Mouse (Mus musculus) brain, embryonic 18.5 days (tissue): ENCODE data around the gene Slc10a1.

ENCODE experiments used
- DNase-seq: peaks from one replicate; pipeline ENCODE4 v3.0.0-alpha.2; 2012; ENCODE audit warnings: low read depth, low spot score

Gene Slc10a1

GRCm38 (mm10) chr12:80928881-80929280, 39.6 kb downstream of the Slc10a1 start:
- DNase-seq: no peak

DNA sequence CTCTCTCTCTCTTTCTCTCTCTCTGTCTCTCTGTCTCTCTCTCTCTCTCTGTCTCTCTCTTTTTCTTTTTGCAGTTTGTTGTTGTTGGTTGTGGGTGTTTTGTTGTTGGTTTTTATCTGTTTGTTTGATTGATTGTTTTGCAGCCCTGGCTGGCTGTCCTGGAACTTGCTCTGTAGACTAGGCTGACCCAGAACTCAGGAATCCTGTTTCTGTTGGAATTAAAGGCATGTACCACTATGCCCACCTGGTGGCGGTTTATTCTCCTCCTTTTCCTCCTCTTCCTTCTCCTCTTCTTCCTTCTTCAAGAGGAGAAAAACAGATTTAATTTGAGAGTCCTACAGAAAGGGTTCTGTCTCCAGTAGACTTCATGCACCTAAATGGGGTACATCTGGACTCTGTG, 41.0 kb downstream of the Slc10a1 start:
- DNase-seq: no peak

GRCm38 (mm10) chr12:80926550-80926949, 42.0 kb downstream of the Slc10a1 start:
- no peak for DNase-seq

GRCm38 (mm10) chr12:80925919-80926318, 42.6 kb downstream of the Slc10a1 start:
- no peak for DNase-seq

DNA sequence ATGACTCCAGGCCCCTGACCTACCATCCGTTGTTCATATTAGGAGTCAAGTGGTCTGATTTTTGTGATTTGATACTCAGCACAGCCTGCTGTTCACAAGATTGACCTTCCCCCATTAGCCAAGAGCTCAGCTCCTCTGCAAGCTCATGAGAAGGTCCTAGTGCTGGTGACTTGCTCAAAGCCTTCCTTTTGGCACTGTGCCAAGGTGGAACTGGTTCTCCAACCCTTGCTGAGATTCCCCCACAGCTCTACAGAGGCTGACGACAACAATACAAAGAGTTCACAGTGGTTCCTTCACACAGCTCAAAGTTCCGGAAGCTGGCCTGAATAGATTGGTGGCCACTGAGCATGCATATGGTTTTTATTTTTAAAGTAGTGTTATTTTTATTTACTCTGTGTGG, 44.3 kb downstream of the Slc10a1 start:
- DNase-seq: no peak

GRCm38 (mm10) chr12:80923602-80924001, 44.9 kb downstream of the Slc10a1 start:
- DNase-seq: no peak

- no peak for DNase-seq
These were observed 45.6 kb downstream of the Slc10a1 start for GRCm38 (mm10) chr12:80922869-80923268.

- DNase-seq: no peak
These were observed 47.2 kb downstream of the Slc10a1 start for GRCm38 (mm10) chr12:80921301-80921700.

DNA sequence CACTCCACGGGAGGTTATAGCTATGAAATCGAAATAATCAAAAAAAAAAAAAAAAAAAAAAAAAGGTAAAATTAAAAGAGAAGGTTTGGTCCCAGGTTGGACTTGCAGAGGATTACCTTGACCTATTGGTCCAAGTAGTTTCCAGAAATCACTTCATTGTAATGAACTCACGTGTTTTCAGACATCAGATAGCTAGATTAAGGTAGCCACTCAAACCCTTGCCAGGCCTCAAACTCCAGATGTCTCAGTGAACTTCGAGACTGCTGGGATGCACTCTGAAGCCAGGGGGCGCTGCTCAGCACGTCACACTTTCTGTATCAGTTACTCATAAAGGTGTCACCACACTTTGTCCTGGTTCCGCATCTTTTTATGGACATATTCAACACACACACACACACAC, 50.7 kb downstream of the Slc10a1 start:
- no peak for DNase-seq

DNA sequence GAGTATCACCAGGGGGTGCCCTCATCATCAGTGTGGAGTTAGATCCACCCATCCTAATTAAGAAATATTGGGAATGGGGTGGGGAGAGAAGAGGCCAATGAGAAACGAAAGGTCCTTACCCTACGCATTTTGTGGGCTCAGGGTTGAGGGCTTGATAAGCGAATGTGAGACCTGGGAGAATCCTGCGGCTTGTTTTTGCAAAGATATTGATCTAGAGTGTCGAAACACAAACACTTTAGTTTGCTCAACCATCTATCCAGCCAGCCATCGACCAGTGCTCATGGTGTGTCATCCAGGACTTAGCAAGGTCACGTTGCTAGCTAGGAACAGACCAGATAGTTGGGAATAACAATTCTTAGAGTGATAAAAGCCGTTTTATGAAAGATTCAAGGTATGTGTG, 58.9 kb downstream of the Slc10a1 start:
- no peak for DNase-seq
